Mouse (Mus musculus) C2C12 (cell line): ENCODE data around the gene Ikzf3.

ENCODE experiments used
- CTCF ChIP-seq: IDR thresholded peaks from one replicate; pipeline ENCODE4 v1.5.1; 2011; ENCODE audit not compliant: control insufficient read depth, insufficient read depth, insufficient read length
- MYOG ChIP-seq: IDR thresholded peaks from one replicate; pipeline ENCODE4 v1.6.1; 2011; ENCODE audit not compliant: control insufficient read depth, insufficient read length; ENCODE audit errors: extremely low read depth

GRCm38 (mm10) chr11:98445679-98446078 is 100.2 kb downstream of the Ikzf3 start:
- TF ChIP-seq CTCF (no peak), MYOG (no peak)
